Mouse (Mus musculus) embryonic facial prominence, embryonic 10.5 days (tissue): ENCODE measurements around the gene Ppox. TPM values are rescaled to one million over a fixed set of nuclear protein-coding genes. Genes with fewer than 3 reads are reported as not detected.
"Not testable (repeated sequence)": the region's sequence is repeated elsewhere in the genome, so short reads cannot be mapped to it uniquely, and the experiment has no call there.

Experiments
- DNase-seq: peaks from one replicate; pipeline ENCODE4 v3.0.0-alpha.2; 2017; ENCODE audit warnings: low spot score
- H3K27ac ChIP-seq: fragments of 300-500 bp; sonication (generic); replicated peaks from 2 replicates; pipeline ENCODE4 v1.5.1; 2016; ENCODE audit warnings: mild to moderate bottlenecking
- H3K27me3 ChIP-seq: fragments of 300-500 bp; sonication (generic); replicated peaks from 2 replicates; pipeline ENCODE4 v1.6.1; 2016; ENCODE audit warnings: low read depth, mild to moderate bottlenecking; ENCODE audit not compliant: poor library complexity, severe bottlenecking
- H3K36me3 ChIP-seq: fragments of 300-500 bp; sonication (generic); replicated peaks from 2 replicates; pipeline ENCODE4 v1.6.1; 2016; ENCODE audit warnings: mild to moderate bottlenecking, moderate library complexity
- H3K4me1 ChIP-seq: fragments of 300-500 bp; sonication (generic); 2 replicates; pipeline ENCODE4 v1.6.1; 2016
- H3K4me3 ChIP-seq: fragments of 300-500 bp; sonication (generic); 2 replicates; pipeline ENCODE4 v1.5.1; 2016; ENCODE audit warnings: mild to moderate bottlenecking, moderate library complexity
- H3K9me3 ChIP-seq: fragments of 300-500 bp; sonication (generic); 2 replicates; pipeline ENCODE4 v1.6.1; 2016; ENCODE audit warnings: mild to moderate bottlenecking
- WGBS: fragments of 180-500 bp; shearing (Covaris S2); methylation state at CpG from one replicate; pipeline ENCODE4 v1.1.7; 2016; 5-methylcytosine and 5-hydroxymethylcytosine counted together
- polyA plus RNA-seq: library from polyadenylated mRNA; unstranded; fragments of >200 nt; fragmentation: Nextera tagmentation; extraction: Ambion mirVana; gene quantifications from 2 replicates; pipeline ENCODE4 v1.2.1, GENCODE M21; 2016

Ppox gene
- polyA plus RNA-seq = 52.0 and 57.5 TPM in 2 replicates

- H3K36me3 ChIP-seq = peaks cover 77% of the 10 kb centered on the region
- peaks cover 35% of the 10 kb centered on the region for H3K4me1 ChIP-seq
- WGBS = under 1% methylated on average over 26 of the region's 26 CpGs
- DNase-seq = peak; percentile 91
- H3K9me3 ChIP-seq = no peaks in the 10 kb centered on the region
- peak within 1 kb of the TSS; percentile 78 for H3K4me3 ChIP-seq
- H3K27ac ChIP-seq = peak within 1 kb of the TSS; percentile 86
- H3K27me3 ChIP-seq = no peaks in the 10 kb centered on the region
These were observed at the start of gene Ppox for GRCm38 (mm10) chr1:171280916-171281527. Ppox (minus strand) TSS chr1:171281186.

GRCm38 (mm10) chr1:171330216-171330560 lies 49.2 kb upstream of the Ppox start:
- Histone ChIP-seq H3K27ac (peak overlapping the region; percentile 100), H3K4me1 (peaks cover 34% of the 10 kb centered on the region), H3K9me3 (no peaks in the 10 kb centered on the region), H3K27me3 (no peaks in the 10 kb centered on the region), H3K4me3 (peak overlapping the region; percentile 84), H3K36me3 (peaks cover 22% of the 10 kb centered on the region; the same call in 1 of the 2 replicates)
- no peak for DNase-seq
- WGBS = 1% methylated on average over 4 of the region's 4 CpGs

DNA sequence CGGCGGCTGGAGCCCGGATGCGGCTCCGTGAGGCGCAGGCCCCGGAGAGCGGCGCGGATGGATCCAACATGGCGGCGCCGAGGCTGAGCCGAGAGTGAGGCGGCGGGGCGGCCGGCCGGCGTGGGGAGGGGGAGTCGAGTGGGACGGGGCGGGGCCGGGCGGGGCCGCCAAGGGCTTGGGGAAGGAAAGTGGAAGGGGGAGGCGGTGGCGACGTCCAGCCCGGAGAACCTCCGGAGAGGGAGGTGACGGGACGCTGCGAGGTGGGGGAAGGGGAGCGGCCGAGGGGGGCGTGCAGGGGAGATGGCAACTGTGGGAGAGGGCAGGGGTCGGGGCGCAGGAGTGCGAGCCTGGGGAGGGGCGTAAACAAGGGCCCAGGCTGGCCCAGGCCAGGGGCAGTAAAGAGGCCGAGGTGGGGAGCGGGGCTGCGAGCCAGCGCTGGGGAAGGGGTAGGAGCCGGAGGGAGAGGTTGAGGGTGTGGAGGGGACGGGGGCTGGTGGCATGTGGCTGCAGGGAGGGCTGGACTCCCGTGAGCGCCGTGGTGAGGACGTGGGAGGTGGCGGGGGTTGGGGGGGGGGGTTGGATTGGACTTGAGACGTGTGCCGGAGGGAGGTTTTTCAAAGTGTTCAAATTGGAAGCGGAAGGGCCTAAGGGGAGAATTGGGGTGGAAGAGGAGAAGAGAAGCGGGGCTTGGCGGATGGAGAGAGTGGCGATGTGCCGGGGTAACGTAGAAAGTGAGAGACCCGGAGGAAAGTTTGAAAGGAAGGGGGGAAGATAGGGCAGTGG lies 48.6 kb upstream of the Ppox start:
- Histone ChIP-seq H3K4me1 (peaks cover 34% of the 10 kb centered on the region), H3K4me3 (peak overlapping the region; percentile 84), H3K36me3 (peaks cover 26% of the 10 kb centered on the region; the same call in 1 of the 2 replicates), H3K9me3 (no peaks in the 10 kb centered on the region), H3K27me3 (no peaks in the 10 kb centered on the region), H3K27ac (peak overlapping the region; percentile 100)
- peak; percentile 96 for DNase-seq
- WGBS = 1% methylated on average over 61 of the region's 61 CpGs

DNA sequence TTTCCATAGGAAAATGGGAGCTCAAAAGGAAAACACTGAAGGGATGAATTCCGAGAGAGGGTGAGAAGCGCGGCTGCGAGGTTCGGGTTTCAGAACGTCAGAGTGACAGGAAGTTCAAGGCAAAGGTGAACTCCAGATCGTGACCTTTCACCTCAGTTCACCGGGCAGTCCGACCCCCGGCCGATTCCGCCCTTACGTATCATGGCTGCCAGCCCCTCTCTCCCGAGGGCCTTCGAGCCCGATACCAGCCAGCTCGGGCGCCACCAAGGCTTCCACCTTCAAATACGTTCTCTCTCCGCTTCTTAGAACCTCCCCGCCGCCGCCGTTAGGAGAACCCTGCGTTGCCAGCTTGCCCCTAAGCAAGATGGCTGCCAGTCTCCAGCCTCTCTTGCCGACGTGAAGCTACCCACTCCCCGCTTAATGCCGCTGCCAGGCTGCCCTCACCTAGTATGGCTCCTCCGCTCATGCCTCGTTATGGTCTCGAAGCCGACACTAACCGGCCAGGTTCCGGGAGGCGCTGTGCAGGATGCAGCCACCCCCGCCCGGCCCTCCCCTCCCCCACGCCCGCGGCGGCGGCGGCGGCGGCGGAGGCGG lies 48.0 kb upstream of the Ppox start, which contains the start of gene Dedd:
Gene Dedd, plus strand, starts transcription at position 307 of the 594 bp plus-strand sequence.
- WGBS = under 1% methylated on average over 48 of the region's 48 CpGs
- DNase-seq = peak; percentile 93
- peak within 1 kb of the TSS; percentile 84 for H3K4me3 ChIP-seq
- peaks cover 20% of the 10 kb centered on the region; the same call in 1 of the 2 replicates for H3K36me3 ChIP-seq
- H3K27ac ChIP-seq = peak within 1 kb of the TSS; percentile 100
- no peaks in the 10 kb centered on the region for H3K27me3 ChIP-seq
- peaks cover 34% of the 10 kb centered on the region for H3K4me1 ChIP-seq
- H3K9me3 ChIP-seq = no peaks in the 10 kb centered on the region

GRCm38 (mm10) chr1:171328244-171328643 lies 47.3 kb upstream of the Ppox start:
- Histone ChIP-seq H3K4me3 (peak overlapping the region; percentile 84), H3K36me3 (peaks cover 16% of the 10 kb centered on the region; the same call in 1 of the 2 replicates), H3K9me3 (no peaks in the 10 kb centered on the region), H3K27me3 (no peaks in the 10 kb centered on the region), H3K4me1 (peaks cover 34% of the 10 kb centered on the region), H3K27ac (peak overlapping the region; percentile 100)
- no peak for DNase-seq
- WGBS = 45% methylated on average over 9 of the region's 9 CpGs

DNA sequence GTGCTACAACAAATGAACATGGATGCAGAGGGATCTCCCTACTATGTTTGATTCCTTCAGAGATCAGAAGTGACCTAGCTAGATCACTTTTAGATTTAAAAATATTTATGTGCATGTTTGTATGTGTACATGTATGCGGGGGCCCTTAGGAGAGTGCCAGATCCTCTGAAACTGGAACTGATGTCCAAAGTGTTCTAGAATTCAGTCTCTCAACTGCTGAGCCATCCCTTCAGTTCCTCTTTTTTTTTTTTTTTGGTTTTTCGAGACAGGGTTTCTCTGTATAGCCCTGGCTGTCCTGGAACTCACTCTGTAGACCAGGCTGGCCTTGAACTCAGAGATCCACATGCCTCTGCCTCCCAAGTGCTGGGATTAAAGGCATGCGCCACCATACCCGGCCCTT lies 45.6 kb upstream of the Ppox start:
- not testable (repeated sequence) for H3K4me3 ChIP-seq, H3K9me3 ChIP-seq, H3K27me3 ChIP-seq, DNase-seq, H3K27ac ChIP-seq
- Histone ChIP-seq H3K4me1 (peaks cover 33% of the 10 kb centered on the region), H3K36me3 (peaks cover 11% of the 10 kb centered on the region; the same call in 1 of the 2 replicates)
- 82% methylated on average over 4 of the region's 4 CpGs for WGBS

DNA sequence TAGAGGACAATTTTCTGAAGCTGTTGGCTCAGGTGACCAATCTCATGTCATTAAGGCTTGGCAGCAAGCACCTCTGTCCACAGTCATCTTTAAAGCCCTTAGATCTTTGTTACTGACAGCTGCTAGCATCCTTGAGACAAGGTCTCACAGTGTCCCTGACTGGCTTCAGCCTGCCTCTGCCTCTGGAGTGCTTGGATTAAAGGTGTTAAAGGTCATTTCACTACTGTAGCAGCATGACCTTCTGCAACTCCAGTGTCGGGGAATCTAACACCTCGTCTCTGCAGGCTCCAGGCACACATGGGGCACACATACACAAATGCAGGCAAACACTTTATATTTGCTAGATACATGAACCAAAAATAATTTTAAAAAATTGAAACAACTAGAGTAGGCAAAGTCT lies 44.6 kb upstream of the Ppox start:
- no peak for DNase-seq
- Histone ChIP-seq H3K27ac (no peak overlapping the region), H3K4me3 (no peak overlapping the region), H3K27me3 (no peaks in the 10 kb centered on the region), H3K36me3 (peaks cover 11% of the 10 kb centered on the region; the same call in 1 of the 2 replicates), H3K9me3 (no peaks in the 10 kb centered on the region), H3K4me1 (peaks cover 23% of the 10 kb centered on the region)
- 81% methylated on average over 2 of the region's 2 CpGs for WGBS

- H3K27me3 ChIP-seq = no peaks in the 10 kb centered on the region
These were observed 41.0 kb upstream of the Ppox start for GRCm38 (mm10) chr1:171322012-171322411.

DNA sequence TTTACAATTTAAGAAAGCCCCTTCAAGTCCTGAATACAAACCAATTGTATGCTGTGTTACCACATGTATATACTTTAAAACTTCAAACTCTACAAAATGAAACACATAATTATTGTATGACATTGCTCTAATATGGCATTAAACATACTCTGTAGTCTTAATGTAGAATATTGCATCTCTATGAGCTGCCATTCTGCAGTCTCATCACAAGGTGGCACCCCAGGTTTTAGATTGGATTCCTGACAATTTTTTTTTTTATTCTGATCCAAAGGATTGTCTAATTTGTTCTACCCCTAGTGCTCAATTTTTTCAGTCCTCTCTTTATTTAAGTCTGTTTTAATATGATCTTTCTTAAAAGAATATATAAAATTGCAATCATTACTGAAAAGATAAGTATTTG lies 40.4 kb upstream of the Ppox start:
- Histone ChIP-seq H3K36me3 (peaks cover 11% of the 10 kb centered on the region; the same call in 1 of the 2 replicates), H3K27me3 (no peaks in the 10 kb centered on the region), H3K4me1 (peaks cover 9% of the 10 kb centered on the region; the same call in 1 of the 2 replicates), H3K9me3 (no peaks in the 10 kb centered on the region), H3K27ac (no peak overlapping the region), H3K4me3 (no peak overlapping the region)
- DNase-seq = no peak

More at GRCm38 (mm10) chr1:171322012-171322411, 41.0 kb upstream of the Ppox start:
- H3K4me1 ChIP-seq = peaks cover 9% of the 10 kb centered on the region; the same call in 1 of the 2 replicates
- 84% methylated on average over 1 of the region's 1 CpGs for WGBS
- H3K36me3 ChIP-seq = peaks cover 11% of the 10 kb centered on the region; the same call in 1 of the 2 replicates
- H3K9me3 ChIP-seq = no peaks in the 10 kb centered on the region
- no peak overlapping the region for H3K4me3 ChIP-seq
- no peak for DNase-seq
- H3K27ac ChIP-seq = no peak overlapping the region

- H3K4me3 ChIP-seq = peak overlapping the region; percentile 42
- H3K4me1 ChIP-seq = peaks cover 9% of the 10 kb centered on the region; the same call in 1 of the 2 replicates
- H3K27ac ChIP-seq = no peak overlapping the region; the same call in 1 of the 2 replicates
- H3K9me3 ChIP-seq = no peaks in the 10 kb centered on the region
- 13% methylated on average over 5 of the region's 5 CpGs for WGBS
- no peaks in the 10 kb centered on the region for H3K27me3 ChIP-seq
- DNase-seq = no peak
- 0 out of 2 replicates have a peak, but pooled peaks cover 4% of the 10 kb centered on the region for H3K36me3 ChIP-seq
These were observed 39.2 kb upstream of the Ppox start for GRCm38 (mm10) chr1:171320151-171320550.

DNA sequence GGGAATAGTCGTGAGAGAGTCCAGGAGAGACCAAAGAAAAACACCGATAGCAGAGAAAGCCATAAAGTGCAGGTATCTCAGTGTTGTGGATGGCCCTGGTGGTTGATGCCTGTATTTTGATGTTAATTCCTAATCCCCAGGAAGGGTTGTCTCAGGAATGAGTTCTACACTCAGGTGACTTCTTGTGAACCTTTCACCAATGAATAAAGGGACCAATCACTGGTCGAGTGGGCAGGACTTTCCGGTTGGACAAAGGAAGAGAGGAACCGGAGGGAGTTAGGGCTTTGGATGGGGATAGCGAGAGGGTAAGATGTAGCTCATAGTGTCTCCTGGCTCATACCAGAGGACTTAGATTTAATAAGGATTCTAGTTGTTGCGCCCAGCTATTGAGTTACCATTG lies 38.8 kb upstream of the Ppox start:
- H3K36me3 ChIP-seq = 0 out of 2 replicates have a peak, but pooled peaks cover under 1% of the 10 kb centered on the region
- H3K27me3 ChIP-seq = no peaks in the 10 kb centered on the region
- no peak overlapping the region; the same call in 1 of the 2 replicates for H3K27ac ChIP-seq
- H3K4me1 ChIP-seq = peaks cover 9% of the 10 kb centered on the region; the same call in 1 of the 2 replicates
- 13% methylated on average over 7 of the region's 7 CpGs for WGBS
- no peak for DNase-seq
- H3K9me3 ChIP-seq = no peaks in the 10 kb centered on the region
- peak overlapping the region; percentile 42 for H3K4me3 ChIP-seq

- H3K27me3 ChIP-seq = 0 out of 2 replicates have a peak, but pooled peaks cover 3% of the 10 kb centered on the region
- no peak overlapping the region for H3K4me3 ChIP-seq
- no peaks in the 10 kb centered on the region for H3K4me1 ChIP-seq
- H3K9me3 ChIP-seq = no peaks in the 10 kb centered on the region
- DNase-seq = no peak
- H3K36me3 ChIP-seq = no peaks in the 10 kb centered on the region
- H3K27ac ChIP-seq = no peak overlapping the region
- WGBS = 68% methylated on average over 2 of the region's 2 CpGs
These were observed 28.3 kb upstream of the Ppox start for GRCm38 (mm10) chr1:171309321-171309720.
